Mouse (Mus musculus) forebrain, postnatal 0 days (tissue): ENCODE data around the gene Selenos. TPM values are rescaled to one million over a fixed set of nuclear protein-coding genes. Genes with fewer than 3 reads are reported as not detected.
A peak's percentile ranks its signal among the peaks of the same experiment; 100 is the strongest.
"Not testable (repeated sequence)": the region's sequence is repeated elsewhere in the genome, so short reads cannot be mapped to it uniquely, and the experiment has no call there.

Experiments
- ATAC-seq: fragments of 200-750 bp; cut with Nextera tagmentation; 2 replicates; pipeline ENCODE4 v1.8.0; 2017; ENCODE audit warnings: mild to moderate bottlenecking, moderate library complexity
- DNase-seq: peaks from one replicate; pipeline ENCODE4 v3.0.0-alpha.2; 2015
- H3K27ac ChIP-seq: fragments of 300-500 bp; sonication (generic); 2 replicates; pipeline ENCODE4 v1.5.1; 2014; ENCODE audit warnings: low read depth, mild to moderate bottlenecking, antibody characterized with exemption, low read length, moderate library complexity, mixed read lengths
- H3K27me3 ChIP-seq: fragments of 300-500 bp; sonication (generic); 2 replicates; pipeline ENCODE4 v1.6.1; 2014; ENCODE audit warnings: mild to moderate bottlenecking, low read length, mixed read lengths; ENCODE audit not compliant: insufficient read depth
- H3K36me3 ChIP-seq: fragments of 300-500 bp; sonication (generic); 2 replicates; pipeline ENCODE4 v1.6.1; 2014; ENCODE audit warnings: mild to moderate bottlenecking, moderate library complexity; ENCODE audit not compliant: insufficient read depth
- H3K4me1 ChIP-seq: fragments of 300-500 bp; sonication (generic); 2 replicates; pipeline ENCODE4 v1.6.1; 2014; ENCODE audit warnings: antibody characterized with exemption; ENCODE audit not compliant: insufficient read depth
- H3K4me2 ChIP-seq: fragments of 300-500 bp; sonication (generic); 2 replicates; pipeline ENCODE4 v1.6.1; 2014; ENCODE audit warnings: low read depth, mild to moderate bottlenecking, moderate library complexity
- H3K4me3 ChIP-seq: fragments of 300-500 bp; sonication (generic); 2 replicates; pipeline ENCODE4 v1.5.1; 2014; ENCODE audit warnings: low read depth, low read length, mixed read lengths
- H3K9ac ChIP-seq: fragments of 300-500 bp; sonication (generic); 2 replicates; pipeline ENCODE4 v1.6.1; 2014; ENCODE audit warnings: mild to moderate bottlenecking
- H3K9me3 ChIP-seq: fragments of 300-500 bp; sonication (generic); 2 replicates; pipeline ENCODE4 v1.6.1; 2016; ENCODE audit warnings: low read length
- CTCF ChIP-seq: sonication (generic); IDR thresholded peaks from 2 replicates; pipeline ENCODE4 v1.5.1; 2016; ENCODE audit warnings: antibody characterized with exemption, control low read depth, low read depth
- WGBS: fragments of 180-500 bp; shearing (Covaris S2); extraction: QIAGEN DNeasy Blood & Tissue Kit; methylation state at CpG from one replicate; pipeline ENCODE4 v1.1.7; 2014; 5-methylcytosine and 5-hydroxymethylcytosine counted together
- polyA plus RNA-seq: library from polyadenylated mRNA; unstranded; fragments of >200 nt; fragmentation: Nextera tagmentation; extraction: Ambion mirVana; gene quantifications from 2 replicates; pipeline ENCODE4 v1.2.1, GENCODE M21; 2015
- total RNA-seq: library from RNA; depleted of rRNA; stranded (reverse); fragments of >200 nt; gene quantifications from 2 replicates; pipeline ENCODE4 v1.2.3, GENCODE M21; 2014

Selenos gene
- total and polyA plus RNA-seq, 2 experiments from 2014 or later, result 52.2 to 110 TPM

GRCm38 (mm10) chr7:66044617-66045016 lies 34.8 kb upstream of the Selenos start:
- no peak for TF ChIP-seq CTCF
- Histone ChIP-seq H3K27me3 (no peaks in the 10 kb centered on the region), H3K9me3 (no peaks in the 10 kb centered on the region), H3K4me2 (no peak overlapping the region), H3K36me3 (no peaks in the 10 kb centered on the region), H3K4me1 (peaks cover 2% of the 10 kb centered on the region; the same call in 1 of the 2 replicates), H3K27ac (no peak overlapping the region), H3K4me3 (no peak overlapping the region), H3K9ac (no peak overlapping the region)
- WGBS, result 42% methylated on average over 9 of the region's 9 CpGs
- DNase-seq (no peak), ATAC-seq (peak; percentile 12; the same call in 1 of the 2 replicates)

- 64% methylated on average over 17 of the region's 17 CpGs for WGBS
- H3K4me1 ChIP-seq, result peaks cover 2% of the 10 kb centered on the region; the same call in 1 of the 2 replicates
- H3K27me3 ChIP-seq, result no peaks in the 10 kb centered on the region
- ATAC-seq (no peak), DNase-seq (no peak)
- H3K27ac ChIP-seq, result no peak overlapping the region
- H3K4me2 ChIP-seq, result no peak overlapping the region
- H3K36me3 ChIP-seq, result no peaks in the 10 kb centered on the region
- H3K9me3 ChIP-seq, result no peaks in the 10 kb centered on the region
- H3K4me3 ChIP-seq, result no peak overlapping the region
- TF ChIP-seq CTCF, result no peak
- H3K9ac ChIP-seq, result no peak overlapping the region
Observed at GRCm38 (mm10) chr7:66046921-66047918, 32.2 kb upstream of the Selenos start.

GRCm38 (mm10) chr7:66047975-66048374 lies 31.5 kb upstream of the Selenos start:
- no peak for TF ChIP-seq CTCF
- Histone ChIP-seq H3K36me3 (no peaks in the 10 kb centered on the region), H3K4me1 (peaks cover 2% of the 10 kb centered on the region; the same call in 1 of the 2 replicates), H3K27me3 (no peaks in the 10 kb centered on the region), H3K4me2 (no peak overlapping the region), H3K9me3 (no peaks in the 10 kb centered on the region), H3K4me3 (no peak overlapping the region), H3K27ac (no peak overlapping the region), H3K9ac (no peak overlapping the region)
- DNase-seq, result no peak
- ATAC-seq, result no peak
- WGBS, result 71% methylated on average over 4 of the region's 4 CpGs

- no peak for TF ChIP-seq CTCF
Observed at GRCm38 (mm10) chr7:66048446-66049230, 30.8 kb upstream of the Selenos start.

GRCm38 (mm10) chr7:66053946-66054483 lies 25.4 kb upstream of the Selenos start:
- ATAC-seq, result no peak
- no peak for TF ChIP-seq CTCF
- H3K27me3 ChIP-seq, result no peaks in the 10 kb centered on the region
- no peak overlapping the region for H3K9ac ChIP-seq
- no peak overlapping the region for H3K4me3 ChIP-seq
- DNase-seq, result no peak
- no peaks in the 10 kb centered on the region for H3K4me1 ChIP-seq
- WGBS, result 88% methylated on average over 4 of the region's 4 CpGs
- H3K4me2 ChIP-seq, result no peak overlapping the region
- no peak overlapping the region for H3K27ac ChIP-seq
- H3K9me3 ChIP-seq, result no peaks in the 10 kb centered on the region
- H3K36me3 ChIP-seq, result no peaks in the 10 kb centered on the region

More at GRCm38 (mm10) chr7:66048446-66049230, 30.8 kb upstream of the Selenos start:
- no peak overlapping the region for H3K4me3 ChIP-seq
- H3K27ac ChIP-seq, result no peak overlapping the region
- no peak for DNase-seq
- no peaks in the 10 kb centered on the region for H3K36me3 ChIP-seq
- no peaks in the 10 kb centered on the region for H3K27me3 ChIP-seq
- ATAC-seq, result no peak
- WGBS, result 85% methylated on average over 12 of the region's 12 CpGs
- H3K4me2 ChIP-seq, result no peak overlapping the region
- no peak overlapping the region for H3K9ac ChIP-seq
- H3K9me3 ChIP-seq, result no peaks in the 10 kb centered on the region
- peaks cover 2% of the 10 kb centered on the region; the same call in 1 of the 2 replicates for H3K4me1 ChIP-seq

GRCm38 (mm10) chr7:66055356-66055755 lies 24.1 kb upstream of the Selenos start:
- WGBS, result 4% methylated on average over 2 of the region's 2 CpGs
- H3K4me1 ChIP-seq, ATAC-seq, H3K27ac ChIP-seq, H3K4me3 ChIP-seq, H3K27me3 ChIP-seq, H3K4me2 ChIP-seq, H3K36me3 ChIP-seq, H3K9ac ChIP-seq, H3K9me3 ChIP-seq: not testable (repeated sequence)
- DNase-seq, result peak; percentile 60
- peak; percentile 82 for TF ChIP-seq CTCF
